Mouse (Mus musculus): ENCODE results near the gene Ptpn4.

Ptpn4 gene

DNA sequence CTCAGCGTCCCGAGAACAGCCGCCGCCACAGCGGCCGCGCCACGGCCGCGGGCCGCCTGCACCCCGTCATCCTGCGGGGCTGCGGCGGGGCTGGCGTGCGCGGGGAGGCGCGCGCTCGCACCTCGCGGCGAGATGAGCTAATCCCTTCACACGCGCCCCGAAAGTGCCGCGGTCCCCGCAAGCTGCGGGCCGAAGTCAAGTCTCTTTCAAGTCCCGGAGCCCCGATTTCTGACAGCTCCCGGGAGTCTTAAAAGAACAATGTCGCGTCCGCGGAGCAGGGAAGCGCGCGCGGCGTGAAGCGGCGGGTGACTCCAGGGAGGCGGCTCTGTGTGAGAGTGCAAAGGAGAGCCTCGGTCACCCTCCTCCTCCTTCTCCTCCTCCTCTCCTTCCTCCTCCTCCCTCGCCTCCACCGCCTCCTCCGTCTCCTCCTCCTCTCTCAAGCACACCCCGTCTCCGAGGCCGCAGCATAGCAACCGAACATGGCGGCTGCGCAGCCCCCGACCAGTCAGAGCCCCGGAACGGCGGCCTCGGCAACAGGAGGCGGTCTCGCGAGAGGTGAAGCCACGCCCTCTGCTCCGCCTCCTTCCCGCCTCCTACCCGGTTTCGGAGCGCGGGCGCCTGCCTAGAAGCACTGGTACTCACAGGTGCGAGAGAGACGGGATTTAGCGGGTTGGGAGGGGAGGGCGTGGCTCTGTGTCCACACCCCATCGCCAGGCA lies at the start of gene Ptpn4:
Gene Ptpn4 (minus strand): TSS at position 579 of the 717 bp plus-strand sequence.
- DNase-seq (ENCODE audit: low spot score) = peak; percentile 99

DNA sequence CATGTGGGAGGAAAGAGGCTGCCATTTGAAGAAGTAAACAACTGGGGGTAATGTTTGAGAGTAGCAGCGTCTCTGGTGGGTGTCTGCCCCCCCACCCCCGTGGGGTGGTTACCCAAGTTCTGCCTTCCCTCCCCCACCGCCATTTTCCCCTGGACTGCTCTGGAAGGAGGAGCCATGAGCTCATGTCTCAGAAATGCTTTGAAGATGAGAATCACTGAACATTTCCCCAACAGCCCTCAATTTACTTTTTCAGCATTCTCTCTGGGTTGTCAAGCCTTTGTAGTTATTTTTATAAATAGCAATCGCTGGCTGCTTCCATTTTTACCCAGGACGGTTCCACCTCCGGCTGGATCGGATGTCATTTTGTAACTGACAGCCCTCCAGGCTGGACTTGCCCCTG lies 48.9 kb upstream of the Ptpn4 start:
- no peak for DNase-seq (ENCODE audit: low spot score)

DNA sequence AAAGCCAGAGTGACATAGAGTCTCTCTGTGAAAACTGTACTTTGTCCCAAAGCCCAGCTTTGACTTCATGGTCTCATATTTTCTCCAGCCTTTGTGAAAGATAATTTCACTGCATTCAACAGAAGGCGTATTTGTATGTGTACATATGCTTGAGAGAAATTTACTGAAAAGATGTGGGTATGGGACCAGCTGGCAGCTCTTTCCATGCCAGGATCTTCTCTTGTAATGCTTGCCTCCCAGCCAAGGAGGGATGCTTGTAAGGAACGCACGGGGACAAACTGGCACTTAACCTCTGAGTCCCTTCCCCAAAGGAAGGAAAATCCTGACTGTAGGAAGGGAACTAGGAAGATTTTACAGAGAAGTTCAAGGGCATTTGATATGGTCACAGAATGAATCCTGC lies 46.9 kb upstream of the Ptpn4 start:
- no peak for DNase-seq (ENCODE audit: low spot score)

DNA sequence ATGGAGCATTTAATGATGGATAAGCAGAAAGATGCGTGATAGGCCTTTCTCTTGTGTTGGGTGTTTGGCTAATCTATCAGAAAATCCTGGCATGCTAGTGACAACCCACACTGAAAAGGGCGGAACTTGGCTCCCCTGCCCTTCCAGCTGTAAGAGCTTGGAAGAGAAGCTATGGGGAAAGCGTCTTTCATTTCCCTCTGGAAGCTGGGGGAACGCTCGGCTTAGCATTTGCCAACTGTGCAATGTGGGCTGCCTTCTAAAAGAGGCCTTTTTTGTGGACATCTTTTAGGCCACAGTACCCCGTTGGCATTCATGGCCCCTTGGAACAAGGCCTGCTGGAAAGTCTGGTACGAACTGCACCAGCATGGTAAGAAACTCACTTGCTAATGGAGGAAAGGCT lies 41.5 kb upstream of the Ptpn4 start:
- no peak for DNase-seq (ENCODE audit: low spot score)

DNA sequence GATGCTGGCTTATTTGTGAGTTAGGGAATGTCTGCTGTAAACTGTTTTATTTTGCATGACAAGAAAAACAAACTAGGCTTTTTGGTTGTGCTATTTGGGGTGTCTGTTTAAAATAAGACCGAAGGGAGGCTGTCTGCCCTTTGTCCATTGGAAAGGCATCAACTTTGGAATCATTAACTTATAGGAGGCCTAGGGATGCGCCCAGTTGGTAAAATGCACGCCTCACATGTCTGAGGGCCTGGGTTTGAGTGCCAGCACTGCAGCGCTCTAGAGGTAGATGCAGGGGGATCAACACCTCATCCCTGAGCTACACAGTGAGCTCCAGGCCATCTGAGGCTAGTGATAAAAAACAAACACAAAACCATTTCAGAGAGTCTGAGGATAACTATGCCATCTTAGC lies 40.1 kb upstream of the Ptpn4 start:
- DNase-seq (ENCODE audit: low spot score) = no peak

DNA sequence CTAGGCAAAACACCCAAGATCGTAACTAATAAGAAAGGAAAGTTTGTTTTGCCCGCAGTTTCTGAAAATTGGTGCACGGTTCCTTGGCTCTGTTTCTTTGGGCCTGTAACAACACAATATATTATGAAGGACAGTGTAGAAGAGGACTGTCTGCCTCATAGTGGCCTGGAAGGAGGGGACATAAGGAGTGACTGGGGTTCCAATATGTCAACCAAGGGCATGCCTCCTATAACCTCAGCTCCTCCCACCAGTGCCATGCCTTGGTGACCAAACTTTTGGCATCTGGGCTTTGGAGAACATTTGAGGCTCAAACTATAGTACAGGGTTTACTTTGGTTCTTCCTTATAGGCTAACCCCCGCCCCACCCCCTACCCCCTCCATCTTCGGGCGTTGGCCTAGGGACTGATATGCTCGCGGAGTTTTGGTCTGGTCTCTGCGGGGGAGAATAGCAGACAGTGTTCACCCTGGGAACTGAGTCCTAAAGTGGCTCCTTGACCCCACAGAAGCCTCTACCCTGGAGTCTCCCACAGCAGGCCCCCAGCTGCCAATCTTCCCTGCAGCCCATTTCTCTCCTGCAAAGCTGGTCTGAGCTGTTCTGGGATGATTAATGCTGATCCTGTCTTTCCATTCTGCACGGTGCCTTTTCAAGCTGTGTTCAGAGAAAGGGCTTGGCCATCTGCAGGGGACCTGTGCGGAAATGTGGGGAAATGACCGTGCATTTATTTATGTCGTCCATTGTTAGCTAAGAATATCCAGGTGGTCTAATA lies 31.2 kb upstream of the Ptpn4 start:
- peak; percentile 50 for DNase-seq (ENCODE audit: low spot score)

DNA sequence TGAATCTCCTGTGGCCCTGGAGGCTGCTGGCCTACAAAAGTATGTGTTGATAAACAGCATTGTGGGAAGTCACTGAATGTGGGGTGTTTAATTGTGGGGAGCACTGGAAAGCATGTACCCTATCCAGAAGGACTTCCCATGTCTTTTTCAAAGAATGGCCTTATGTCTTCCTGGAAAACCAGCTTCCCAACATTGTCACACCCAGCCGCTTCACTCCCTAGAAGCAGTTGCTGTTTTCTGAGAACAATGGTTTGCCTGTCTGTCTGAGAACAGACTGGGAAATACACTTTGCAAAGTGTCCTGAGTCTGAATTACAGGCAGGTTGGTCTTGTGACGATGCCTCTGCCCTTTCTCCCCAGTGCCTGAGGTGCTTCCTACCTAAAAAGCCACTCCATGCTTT lies 29.9 kb upstream of the Ptpn4 start:
- no peak for DNase-seq (ENCODE audit: low spot score)

DNA sequence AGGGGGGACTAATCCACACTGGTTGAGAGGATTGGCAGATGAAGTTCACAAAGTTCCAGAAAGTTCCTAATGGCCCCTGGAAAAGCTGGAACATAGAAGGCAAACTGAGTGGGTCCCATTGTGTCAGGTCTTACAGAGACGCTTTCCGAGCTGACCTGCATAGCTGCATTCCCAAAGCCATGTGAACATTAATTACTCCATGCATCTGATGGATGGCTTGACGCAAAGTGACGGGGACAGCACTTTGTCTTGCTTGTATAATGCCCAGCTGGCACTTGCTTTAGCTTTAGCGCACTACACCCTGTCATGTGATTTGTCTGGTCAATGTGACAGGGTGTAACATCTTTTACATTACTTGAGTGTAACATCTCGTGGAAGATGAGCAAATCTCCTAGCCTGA lies 27.9 kb upstream of the Ptpn4 start:
- DNase-seq (ENCODE audit: low spot score) = no peak

DNA sequence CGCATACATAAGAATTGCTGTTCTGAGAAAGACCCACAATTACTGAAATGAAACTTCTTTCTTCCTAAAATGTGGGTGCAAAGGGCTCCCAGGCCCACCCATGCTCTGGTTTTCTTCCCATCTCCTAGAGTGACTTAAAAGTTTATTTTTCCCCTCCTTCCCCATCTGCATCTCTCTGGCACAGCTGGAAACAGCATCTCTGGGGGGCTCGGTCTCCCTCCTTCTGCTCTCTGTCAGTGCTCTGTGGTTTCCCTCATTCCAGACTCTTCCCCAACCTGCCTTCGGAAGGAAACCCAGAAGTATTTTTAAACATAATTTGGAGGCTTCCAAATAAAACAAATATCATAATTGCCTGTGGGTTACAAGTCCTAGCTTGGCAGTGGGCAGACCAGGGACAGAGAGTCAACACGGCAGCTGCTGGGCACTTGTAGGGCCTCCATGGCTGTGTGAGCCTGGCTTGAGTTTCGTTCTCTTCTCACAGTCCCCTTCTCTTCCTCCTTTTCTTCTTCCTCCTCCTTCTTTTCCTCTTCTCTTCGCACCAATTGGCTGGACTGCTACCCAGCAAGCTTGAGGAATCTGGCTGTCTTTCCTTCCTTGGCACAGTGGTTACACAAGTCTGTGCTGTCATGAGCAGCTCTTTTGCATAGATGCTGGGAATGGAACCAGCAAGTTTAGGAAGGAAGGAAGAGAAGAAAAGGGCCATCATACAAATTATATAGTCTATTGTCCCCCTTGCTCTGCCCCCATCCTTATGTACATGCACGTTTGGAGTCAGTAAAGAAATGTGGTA lies 26.3 kb upstream of the Ptpn4 start:
- DNase-seq (ENCODE audit: low spot score) = no peak

DNA sequence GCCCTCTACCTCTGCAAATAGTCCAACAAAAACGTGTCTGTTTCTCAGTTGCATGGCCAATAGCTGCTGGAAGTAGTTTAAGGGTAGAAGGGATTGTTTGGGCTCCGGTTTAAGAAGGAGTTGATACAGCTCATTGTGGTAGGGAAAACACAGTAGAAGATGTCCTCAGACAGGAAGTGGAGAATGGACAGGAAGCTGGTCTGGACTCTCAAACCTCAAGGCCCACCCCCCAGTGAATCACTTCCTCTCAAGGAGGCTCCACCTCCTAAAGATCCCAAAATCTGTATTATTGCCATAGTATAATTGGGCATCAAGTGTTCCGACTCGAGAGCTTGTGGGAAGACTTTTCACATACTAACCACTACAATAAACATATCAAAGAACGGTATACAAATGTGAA lies 22.2 kb upstream of the Ptpn4 start:
- DNase-seq (ENCODE audit: low spot score) = no peak

DNA sequence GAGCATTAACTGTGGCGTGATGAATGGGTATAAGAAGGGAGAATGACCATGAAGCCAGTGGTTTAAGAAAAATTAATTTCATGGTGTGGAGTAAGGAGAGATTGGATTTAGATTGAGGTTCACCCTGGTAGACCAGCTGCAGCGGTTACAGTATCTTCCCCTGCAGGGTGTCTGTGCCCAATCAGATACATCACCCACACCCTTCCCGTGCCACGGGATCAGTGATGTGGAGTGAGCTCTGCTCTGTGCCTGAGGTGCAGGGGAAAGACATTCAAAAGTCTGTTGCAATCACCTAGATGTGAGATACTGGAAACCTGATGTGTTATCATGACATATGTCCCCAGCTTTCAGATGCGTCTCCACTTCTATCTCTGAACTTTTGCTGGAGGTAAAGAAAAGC lies 15.6 kb upstream of the Ptpn4 start:
- no peak for DNase-seq (ENCODE audit: low spot score)

DNA sequence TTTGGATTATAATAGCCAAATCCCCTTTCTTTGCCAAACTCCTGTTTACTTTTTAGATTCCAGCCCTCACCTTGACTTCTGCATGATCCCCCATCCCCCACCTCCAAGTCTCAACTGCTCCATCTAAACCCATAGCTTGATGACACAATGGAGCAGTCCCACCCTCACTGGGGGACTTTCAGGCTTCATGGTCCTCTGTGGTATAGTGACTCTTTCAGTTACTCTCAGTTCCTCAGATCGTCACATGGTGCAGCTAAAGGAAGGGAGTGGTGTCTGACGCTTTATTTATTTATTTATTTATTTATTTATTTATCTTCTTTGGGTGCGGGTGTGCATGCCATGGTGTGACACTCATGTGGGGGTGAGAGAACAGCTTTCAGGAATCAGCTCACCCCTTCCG lies 14.9 kb upstream of the Ptpn4 start:
- DNase-seq (ENCODE audit: low spot score) = no peak

DNA sequence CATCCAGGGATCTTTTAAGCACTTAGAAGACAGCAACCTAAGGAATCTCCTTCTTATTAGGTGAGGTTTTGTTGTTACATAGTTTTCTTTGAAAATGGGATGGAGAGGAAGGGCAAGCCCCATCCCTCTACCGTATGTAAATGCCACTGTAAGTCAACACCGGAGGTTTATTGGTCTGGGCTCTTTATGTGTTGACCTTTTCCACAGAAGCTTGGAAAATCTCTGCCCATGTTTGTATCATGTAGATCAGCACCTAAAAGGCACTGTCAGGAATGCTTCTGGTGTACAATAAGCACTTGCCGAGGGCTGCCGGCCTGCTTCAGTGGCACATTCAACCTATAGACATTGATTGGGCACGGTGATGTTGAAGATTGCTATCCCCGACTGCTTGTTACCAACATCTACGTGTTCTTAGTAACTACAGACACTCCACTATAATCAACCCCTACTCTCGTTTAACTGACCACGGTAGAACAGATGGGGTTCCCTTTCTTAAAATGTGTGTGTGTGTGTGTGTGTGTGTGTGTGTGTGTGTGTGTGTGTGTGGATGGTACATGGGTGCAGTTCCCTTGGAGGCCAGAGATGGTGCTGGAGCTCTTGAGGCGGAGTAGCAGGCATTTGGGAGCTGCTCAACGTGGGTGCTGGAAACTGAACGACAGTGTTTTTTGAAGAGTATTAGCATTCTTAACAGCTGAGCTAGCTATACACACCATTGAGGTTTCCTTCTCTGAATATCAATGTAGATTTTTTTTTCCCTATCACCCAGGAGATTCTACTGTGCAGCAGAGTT lies 11.9 kb upstream of the Ptpn4 start:
- DNase-seq (ENCODE audit: low spot score) = no peak

DNA sequence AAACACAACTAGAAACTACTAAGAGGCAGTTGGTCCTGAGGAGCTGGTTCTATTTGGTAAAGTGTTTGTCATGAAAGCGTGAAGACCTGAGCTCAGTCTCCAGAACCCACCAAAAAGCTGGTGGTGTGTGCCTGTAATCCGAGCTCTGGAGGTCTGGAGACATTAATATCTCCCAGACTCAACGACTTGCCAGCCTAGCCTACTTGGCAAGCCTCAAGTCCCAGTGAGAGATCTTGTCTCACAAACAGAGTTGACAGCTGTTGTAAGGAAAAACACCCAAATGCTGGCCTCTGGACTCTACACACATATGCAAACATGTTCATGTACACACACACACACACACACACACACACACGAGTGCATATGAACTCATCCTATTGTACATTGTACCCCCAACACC lies 7.9 kb upstream of the Ptpn4 start:
- DNase-seq (ENCODE audit: low spot score) = no peak

DNA sequence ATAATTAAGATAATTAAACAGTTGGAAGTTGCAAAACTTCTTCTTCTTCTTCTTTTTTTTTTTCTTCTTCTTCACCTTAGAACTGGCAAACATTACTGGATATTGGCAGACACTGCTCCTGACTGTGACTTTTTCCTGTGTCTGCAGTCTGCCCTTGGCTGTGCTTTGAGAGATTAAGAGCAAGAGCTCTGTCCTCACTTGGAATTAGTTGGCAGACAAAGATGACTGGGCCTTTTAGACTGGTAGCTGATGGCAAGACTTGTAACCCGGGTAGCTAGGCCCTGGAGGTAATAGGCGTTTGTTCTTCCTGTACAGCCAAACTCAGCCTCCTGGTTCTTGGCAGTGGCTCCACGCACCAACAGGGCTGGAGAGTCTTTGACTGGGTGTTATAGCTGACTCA lies 5.7 kb upstream of the Ptpn4 start:
- DNase-seq (ENCODE audit: low spot score) = no peak

DNA sequence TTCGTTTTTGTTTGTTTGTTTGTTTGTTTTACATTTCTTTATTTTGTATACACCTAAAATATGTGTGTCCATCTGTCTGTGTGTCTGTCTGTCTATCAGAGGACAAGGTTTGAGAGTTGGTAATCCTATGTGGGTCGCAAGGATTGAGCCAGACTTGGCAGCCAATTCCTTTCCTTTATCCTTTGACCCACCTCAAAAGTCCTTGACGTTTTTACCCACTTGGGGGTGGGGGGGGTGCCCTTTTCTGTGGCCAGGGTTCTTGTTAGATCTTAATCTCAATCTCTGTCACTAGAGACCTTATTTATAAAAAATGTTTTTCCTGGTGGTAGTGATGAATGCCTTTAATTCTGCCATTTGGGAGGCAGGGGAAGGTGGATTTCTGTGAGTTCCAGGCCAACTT lies 828 bp upstream of the Ptpn4 start:
- DNase-seq (ENCODE audit: low spot score) = no peak

DNA sequence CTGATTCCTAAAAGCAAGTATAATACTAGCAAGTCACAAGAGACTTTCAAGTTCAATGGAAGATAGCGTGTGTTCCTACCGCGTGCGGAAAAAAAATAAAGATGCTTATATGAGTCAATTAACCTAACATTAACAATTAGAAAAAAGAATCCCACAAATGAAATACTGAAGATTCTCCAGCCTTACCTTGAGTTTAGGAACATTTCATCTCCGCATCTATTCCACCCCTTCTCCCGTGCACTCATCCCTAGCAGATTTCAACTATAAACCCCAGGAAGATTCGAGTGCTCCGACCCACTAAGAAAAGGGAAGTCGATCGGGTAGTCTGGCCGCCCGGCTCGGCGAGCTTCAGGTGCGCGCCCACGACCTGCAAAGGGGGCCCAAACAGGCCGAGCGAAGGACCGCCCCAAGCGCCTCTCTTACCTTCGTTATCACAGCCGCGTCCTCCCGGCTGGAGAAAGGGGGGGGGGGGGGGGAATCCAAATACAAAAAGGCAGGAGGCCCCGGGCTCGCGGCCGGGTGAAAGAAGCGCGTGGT lies 866 bp downstream of the Ptpn4 start:
- DNase-seq (ENCODE audit: low spot score) = peak; percentile 61

DNA sequence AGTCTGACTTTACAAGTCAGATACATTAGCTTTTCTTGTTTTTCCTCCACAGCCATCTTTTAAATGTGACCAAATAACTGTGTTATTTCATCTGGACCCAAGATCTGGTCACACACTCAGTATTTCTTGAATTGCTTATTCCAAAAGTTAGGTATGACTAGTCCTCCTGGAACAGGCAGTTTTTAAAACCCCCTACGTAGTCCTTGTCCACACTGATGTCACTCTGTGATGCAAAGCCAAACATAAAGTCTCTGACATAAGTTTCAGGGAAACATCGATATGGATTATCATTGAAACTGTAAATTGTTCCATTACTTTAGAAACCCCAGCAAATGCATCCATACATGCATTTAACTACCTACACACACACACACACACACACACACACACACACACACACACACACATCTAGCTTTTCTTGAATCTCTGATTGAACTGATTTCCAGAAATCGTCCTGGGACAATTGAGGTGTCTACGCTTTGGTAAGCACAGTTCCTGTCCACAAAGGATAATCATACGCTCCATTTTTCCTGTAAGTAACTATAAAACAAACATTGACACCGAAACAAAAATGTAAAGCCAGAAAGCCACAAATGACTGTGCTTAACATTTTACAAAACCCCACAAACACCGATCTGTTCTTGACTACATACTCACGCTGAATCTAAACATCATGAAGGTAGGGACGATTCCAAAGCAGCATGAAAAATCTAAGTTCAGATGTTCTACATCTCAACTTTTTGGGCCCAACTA lies 1.5 kb downstream of the Ptpn4 start:
- peak; percentile 32 for DNase-seq (ENCODE audit: low spot score)

DNA sequence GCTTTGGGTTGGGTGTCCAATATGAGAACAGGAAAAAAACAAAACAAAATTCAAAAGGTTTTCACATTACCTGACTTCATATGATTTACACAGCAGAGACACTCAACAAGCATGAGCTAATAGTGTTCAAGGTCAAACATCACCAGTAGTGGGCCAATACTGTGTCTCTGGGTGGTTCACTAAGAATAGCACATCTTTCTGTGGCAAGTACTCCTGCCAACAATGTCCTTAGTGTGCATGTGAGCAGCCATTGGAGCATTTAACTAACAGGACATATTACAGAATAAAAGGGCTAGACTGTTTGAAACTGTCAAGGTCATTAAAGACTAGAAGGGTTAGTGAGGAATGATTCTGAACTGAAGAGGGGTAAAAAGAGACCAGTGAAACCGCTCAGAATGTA lies 9.3 kb downstream of the Ptpn4 start:
- DNase-seq (ENCODE audit: low spot score) = no peak

DNA sequence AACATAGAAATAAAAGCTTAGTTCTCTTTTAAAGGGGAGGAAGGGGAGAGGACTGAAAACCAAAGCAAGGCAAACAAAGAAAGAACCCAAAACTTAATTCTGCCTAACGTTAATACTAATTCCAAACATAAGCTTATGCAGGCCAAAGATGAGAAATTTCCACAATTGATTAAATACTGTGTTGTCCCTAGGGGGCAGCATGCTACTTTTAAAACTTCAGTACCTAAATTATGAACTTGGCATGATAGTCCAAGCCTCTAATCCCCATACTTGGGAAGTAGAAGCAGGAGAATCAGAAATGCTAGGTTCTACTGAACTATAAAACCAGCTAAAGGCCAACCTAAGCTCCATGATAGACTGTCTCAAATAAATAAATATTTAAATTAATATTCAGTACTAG lies 18.7 kb downstream of the Ptpn4 start:
- DNase-seq (ENCODE audit: low spot score) = peak; percentile 49

DNA sequence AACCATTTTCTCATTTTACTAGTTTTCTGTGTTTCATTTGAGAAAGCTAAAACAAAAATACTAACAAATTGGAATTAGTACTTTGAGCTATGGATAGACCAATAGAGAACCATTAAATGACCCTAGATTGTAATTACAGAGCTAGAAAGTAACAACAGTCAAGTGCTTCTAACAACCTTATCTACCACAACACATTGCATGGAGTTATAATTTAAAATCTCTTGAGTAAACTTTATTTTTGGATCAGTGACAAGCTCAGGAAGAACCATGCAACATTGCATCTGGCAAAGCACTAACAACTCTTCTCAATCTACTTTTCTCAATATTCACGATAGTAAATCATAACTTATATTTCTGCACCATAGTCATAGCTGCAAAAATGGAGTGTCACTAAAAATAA lies 29.7 kb downstream of the Ptpn4 start:
- no peak for DNase-seq (ENCODE audit: low spot score)
